Mouse (Mus musculus) liver, postnatal 0 days (tissue): ENCODE data around the gene Supt3.

Source experiments
- CTCF ChIP-seq: sonication (generic); IDR thresholded peaks from 2 replicates; pipeline ENCODE4 v1.5.1; 2016; ENCODE audit warnings: antibody characterized with exemption, low read depth
- EP300 ChIP-seq: IDR thresholded peaks from 2 replicates; pipeline ENCODE4 v1.6.1; 2016; ENCODE audit warnings: antibody characterized with exemption, low read depth, mild to moderate bottlenecking

GRCm38 (mm10) chr17:44831201-44831600, 54.2 kb downstream of the Supt3 start:
- TF ChIP-seq CTCF (no peak), EP300 (no peak)
